Mouse (Mus musculus) 416B (cell line): ENCODE results near the gene 2610528A11Rik.

Source experiments
- DNase-seq: peaks from one replicate; pipeline ENCODE4 v3.0.0; 2011; ENCODE audit warnings: low read depth

Gene 2610528A11Rik

GRCm38 (mm10) chr14:37094436-37094835 is 19.4 kb downstream of the 2610528A11Rik start:
- DNase-seq, result no peak

GRCm38 (mm10) chr14:37083755-37084154 is 30.1 kb downstream of the 2610528A11Rik start:
- DNase-seq, result no peak

GRCm38 (mm10) chr14:37080724-37081123 is 33.1 kb downstream of the 2610528A11Rik start:
- no peak for DNase-seq

GRCm38 (mm10) chr14:37068516-37068915 is 45.3 kb downstream of the 2610528A11Rik start:
- DNase-seq, result peak; percentile 14

- no peak for DNase-seq
Observed at GRCm38 (mm10) chr14:37067629-37068028, 46.2 kb downstream of the 2610528A11Rik start, which contains the start of gene Lrit2. Gene Lrit2, plus strand, starts transcription at chr14:37067929.

- DNase-seq, result no peak
Observed at GRCm38 (mm10) chr14:37066636-37067035, 47.2 kb downstream of the 2610528A11Rik start.

- DNase-seq, result no peak
Observed at GRCm38 (mm10) chr14:37064849-37065248, 49.0 kb downstream of the 2610528A11Rik start.
